Mouse (Mus musculus) macrophage (primary cell): ENCODE measurements around the gene Dio1. TPM values are rescaled to one million over a fixed set of nuclear protein-coding genes. Genes with fewer than 3 reads are reported as not detected.

Experiments used
- H3K27ac ChIP-seq: fragments of 350-480 bp; formaldehyde crosslinking; 2 replicates; pipeline ENCODE4 v1.9.0; 2021
- H3K36me3 ChIP-seq: fragments of 350-480 bp; formaldehyde crosslinking; 2 replicates; pipeline ENCODE4 v1.9.0; 2021; ENCODE audit errors: inconsistent target
- H3K4me3 ChIP-seq: fragments of 350-480 bp; formaldehyde crosslinking; 2 replicates; pipeline ENCODE4 v1.9.0; 2021; ENCODE audit errors: inconsistent target
- H3K79me2 ChIP-seq: fragments of 350-480 bp; formaldehyde crosslinking; 2 replicates; pipeline ENCODE4 v1.9.0; 2021; ENCODE audit errors: inconsistent target
- WGBS: methylation state at CpG from one replicate; pipeline ENCODE4 v1.1.7; 2026; ENCODE audit warnings: inconsistent platforms; ENCODE audit not compliant: missing documents; 5-methylcytosine and 5-hydroxymethylcytosine counted together
- polyA plus RNA-seq: library from polyadenylated mRNA; stranded (reverse); fragments of 250-400 nt; gene quantifications from 3 replicates; pipeline ENCODE4 v1.2.4, GENCODE M21; 2018; ENCODE audit warnings: inconsistent platforms

Dio1 gene
- polyA plus RNA-seq, 1 experiment from 2014 or later: not detected

GRCm38 (mm10) chr4:107321041-107321440, 14.1 kb upstream of the Dio1 start:
- no peak overlapping the region for H3K27ac ChIP-seq
- H3K4me3 ChIP-seq: no peak overlapping the region
- H3K36me3 ChIP-seq: peaks cover 78% of the 10 kb centered on the region
- WGBS: 90% methylated on average over 2 of the region's 2 CpGs
- no peaks in the 10 kb centered on the region; the same call in 1 of the 2 replicates for H3K79me2 ChIP-seq

GRCm38 (mm10) chr4:107318646-107319045, 11.7 kb upstream of the Dio1 start:
- peaks cover 8% of the 10 kb centered on the region; the same call in 1 of the 2 replicates for H3K79me2 ChIP-seq
- peaks cover 67% of the 10 kb centered on the region for H3K36me3 ChIP-seq
- no peak overlapping the region for H3K4me3 ChIP-seq
- 93% methylated on average over 8 of the region's 8 CpGs for WGBS
- no peak overlapping the region for H3K27ac ChIP-seq

GRCm38 (mm10) chr4:107314479-107314805, 7.5 kb upstream of the Dio1 start:
- H3K79me2 ChIP-seq: peaks cover 8% of the 10 kb centered on the region; the same call in 1 of the 2 replicates
- 11% methylated on average over 7 of the region's 7 CpGs for WGBS
- peak overlapping the region; percentile 87 for H3K4me3 ChIP-seq
- peaks cover 34% of the 10 kb centered on the region for H3K36me3 ChIP-seq
- peak overlapping the region; percentile 37 for H3K27ac ChIP-seq

- 2% methylated on average over 28 of the region's 29 CpGs for WGBS
- peaks cover 29% of the 10 kb centered on the region for H3K36me3 ChIP-seq
- H3K79me2 ChIP-seq: peaks cover 8% of the 10 kb centered on the region; the same call in 1 of the 2 replicates
- H3K4me3 ChIP-seq: peak within 1 kb of the TSS; percentile 87
- peak within 1 kb of the TSS; percentile 37 for H3K27ac ChIP-seq
Observed at GRCm38 (mm10) chr4:107313690-107314478, 6.9 kb upstream of the Dio1 start, which contains the start of gene Yipf1. Gene Yipf1 (plus strand): TSS chr4:107314363.

- H3K36me3 ChIP-seq: no peaks in the 10 kb centered on the region
- 89% methylated on average over 3 of the region's 3 CpGs for WGBS
- H3K27ac ChIP-seq: no peak overlapping the region
- H3K4me3 ChIP-seq: no peak overlapping the region
- no peaks in the 10 kb centered on the region for H3K79me2 ChIP-seq
Observed at GRCm38 (mm10) chr4:107303531-107303930, 3.4 kb downstream of the Dio1 start.

- H3K79me2 ChIP-seq: no peaks in the 10 kb centered on the region
- H3K4me3 ChIP-seq: no peak overlapping the region
- H3K27ac ChIP-seq: no peak overlapping the region
- WGBS: 57% methylated on average over 4 of the region's 4 CpGs
- no peaks in the 10 kb centered on the region for H3K36me3 ChIP-seq
Observed at GRCm38 (mm10) chr4:107302832-107303231, 4.1 kb downstream of the Dio1 start.

GRCm38 (mm10) chr4:107302221-107302620, 4.7 kb downstream of the Dio1 start:
- Histone ChIP-seq H3K27ac (no peak overlapping the region), H3K4me3 (no peak overlapping the region), H3K79me2 (no peaks in the 10 kb centered on the region), H3K36me3 (no peaks in the 10 kb centered on the region)
- WGBS: 85% methylated on average over 9 of the region's 9 CpGs

- Histone ChIP-seq H3K27ac (no peak overlapping the region), H3K4me3 (no peak overlapping the region), H3K79me2 (no peaks in the 10 kb centered on the region), H3K36me3 (no peaks in the 10 kb centered on the region)
- 93% methylated on average over 1 of the region's 1 CpGs for WGBS
Observed at GRCm38 (mm10) chr4:107300902-107301555, 5.9 kb downstream of the Dio1 start.

- Histone ChIP-seq H3K27ac (no peak overlapping the region), H3K4me3 (no peak overlapping the region), H3K79me2 (no peaks in the 10 kb centered on the region), H3K36me3 (no peaks in the 10 kb centered on the region)
- 31% methylated on average over 4 of the region's 4 CpGs for WGBS
Observed at GRCm38 (mm10) chr4:107300371-107300770, 6.6 kb downstream of the Dio1 start.

GRCm38 (mm10) chr4:107299779-107300340, 7.1 kb downstream of the Dio1 start:
- 72% methylated on average over 7 of the region's 7 CpGs for WGBS

GRCm38 (mm10) chr4:107298071-107298606, 8.8 kb downstream of the Dio1 start:
- no peaks in the 10 kb centered on the region for H3K79me2 ChIP-seq
- WGBS: 96% methylated on average over 7 of the region's 8 CpGs
- H3K27ac ChIP-seq: no peak overlapping the region
- H3K4me3 ChIP-seq: no peak overlapping the region
- no peaks in the 10 kb centered on the region for H3K36me3 ChIP-seq

More at GRCm38 (mm10) chr4:107299779-107300340, 7.1 kb downstream of the Dio1 start:
- no peaks in the 10 kb centered on the region for H3K79me2 ChIP-seq
- no peaks in the 10 kb centered on the region for H3K36me3 ChIP-seq
- H3K4me3 ChIP-seq: no peak overlapping the region
- H3K27ac ChIP-seq: no peak overlapping the region

GRCm38 (mm10) chr4:107292273-107292662, 14.7 kb downstream of the Dio1 start:
- Histone ChIP-seq H3K27ac (no peak overlapping the region), H3K4me3 (no peak overlapping the region), H3K36me3 (no peaks in the 10 kb centered on the region), H3K79me2 (no peaks in the 10 kb centered on the region)
- 90% methylated on average over 4 of the region's 4 CpGs for WGBS

- Histone ChIP-seq H3K79me2 (no peaks in the 10 kb centered on the region), H3K27ac (no peak overlapping the region), H3K4me3 (no peak overlapping the region), H3K36me3 (no peaks in the 10 kb centered on the region)
- WGBS: 92% methylated on average over 7 of the region's 7 CpGs
Observed at GRCm38 (mm10) chr4:107291611-107292272, 15.2 kb downstream of the Dio1 start.

GRCm38 (mm10) chr4:107287517-107287916, 19.5 kb downstream of the Dio1 start:
- Histone ChIP-seq H3K79me2 (no peaks in the 10 kb centered on the region), H3K36me3 (no peaks in the 10 kb centered on the region), H3K27ac (no peak overlapping the region), H3K4me3 (no peak overlapping the region)
- 90% methylated on average over 2 of the region's 2 CpGs for WGBS
